Mouse (Mus musculus): ENCODE measurements at regions not wholly inside any gene's neighbourhood (a gene's known extent, or its start where the extent isn't known, plus 50 kb on each side); places are given as distances from the start of the nearest gene placed in this dataset.

- TF ChIP-seq CTCF (IDR thresholded peaks at IDR 0.05; ENCODE audit: low read depth, low read length) (no peak), POLR2A (IDR thresholded peaks at IDR 0.05; ENCODE audit: extremely low read depth, insufficient read depth, low read length) (no peak)
Observed at GRCm38 (mm10) chr2:173978138-173978765, 97.9 kb upstream of the Stx16 start.
